Mouse (Mus musculus) erythroid progenitor cell, adult 5-6 weeks (primary cell): ENCODE data around the gene Mtmr2. TPM values are rescaled to one million over a fixed set of nuclear protein-coding genes. Genes with fewer than 3 reads are reported as not detected.

ENCODE experiments used
- total RNA-seq, 2 experiments: library from RNA; stranded (forward) in 1 of 2; stranded (reverse) in 1 of 2; fragments of 150-400 nt in 1 of 2; fragments of 186-747, 209-891 nt in 1 of 2; gene quantifications; 2 replicates each; pipeline versions ENCODE4 v1.2.3 to v1.2.4; 2015 to 2017; ENCODE audit warnings: low replicate concordance in 2 of 2

Mtmr2 gene
- total RNA-seq, 2 experiments from 2014 or later: 8.4 to 11.7 TPM

Other genes starting within 250 kb of the Mtmr2 start
- 145 and 147 TPM in 2 replicates for gene Cep57, start 78.7 kb downstream of the Mtmr2 start, total RNA-seq (2015; ENCODE audit: low replicate concordance)
- 177 and 229 TPM in 2 replicates for gene Cep57, start 78.7 kb downstream of the Mtmr2 start, total RNA-seq (2017; ENCODE audit: low replicate concordance)
- gene Fam76b, start 79.3 kb downstream of the Mtmr2 start, total RNA-seq (2015; ENCODE audit: low replicate concordance): 92.6 and 94.4 TPM in 2 replicates
- 110 and 139 TPM in 2 replicates for gene Fam76b, start 79.3 kb downstream of the Mtmr2 start, total RNA-seq (2017; ENCODE audit: low replicate concordance)